Mouse (Mus musculus): ENCODE data around the gene Sox13. TPM values are rescaled to one million over a fixed set of nuclear protein-coding genes. Genes with fewer than 3 reads are reported as not detected.

The Sox13 gene
- polyA plus RNA-seq, 1 experiment from 2014 or later, result 4.1 TPM

DNA sequence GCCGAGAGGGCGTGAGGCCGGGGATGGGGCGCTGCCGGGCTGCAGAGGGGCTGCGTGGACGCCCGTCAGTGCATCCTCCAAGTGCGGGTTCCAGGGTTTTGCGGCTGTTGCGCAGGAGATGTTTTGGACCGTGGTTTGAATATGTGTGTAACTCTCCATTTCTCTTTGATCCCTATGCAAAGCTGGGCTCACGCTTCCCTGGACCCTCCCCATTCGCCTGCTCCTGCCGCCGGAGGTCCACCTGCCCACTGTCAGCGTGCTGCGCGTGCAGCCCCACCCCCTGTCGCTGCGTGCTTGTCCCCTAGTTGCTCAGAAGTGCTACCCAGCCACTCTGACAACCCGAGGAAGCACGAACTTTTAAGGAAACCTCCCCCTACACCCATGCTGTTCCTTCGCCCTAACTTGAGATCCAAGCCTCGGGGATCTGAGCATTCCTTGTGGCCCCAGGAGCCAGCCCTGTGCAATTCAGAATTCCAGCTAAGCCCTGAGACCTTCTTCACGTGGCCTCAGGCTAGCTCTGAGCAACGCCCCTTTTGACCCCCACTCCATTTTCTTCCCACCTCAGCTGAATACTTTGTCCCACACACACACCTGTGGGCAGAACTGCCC, 60.1 kb downstream of the Sox13 start:
- no peaks in the 10 kb centered on the region for H3K36me3 ChIP-seq (ENCODE audit: control insufficient read depth, insufficient read depth, low read length)
- H3K27me3 ChIP-seq (replicated peaks; ENCODE audit: control insufficient read depth, insufficient read depth, low read length), result peaks cover 49% of the 10 kb centered on the region
- no peaks in the 10 kb centered on the region for H3K9me3 ChIP-seq (ENCODE audit: control insufficient read depth, low read length)
- peak overlapping the region; percentile 97 for H3K4me2 ChIP-seq
- peak overlapping the region; percentile 63 for H3K4me3 ChIP-seq (ENCODE audit: low read depth, low read length)
- WGBS, result 6% methylated on average over 27 of the region's 27 CpGs
- 0 out of 2 replicates have a peak overlapping the region, but pooled peaks have one; percentile 37 for H3K9ac ChIP-seq (ENCODE audit: low read depth, low read length)
- peaks cover 14% of the 10 kb centered on the region for H3K4me1 ChIP-seq (replicated peaks; ENCODE audit: control insufficient read depth, insufficient read depth, low read length)
- H3K27ac ChIP-seq (ENCODE audit: low read depth, low read length), result no peak overlapping the region
- ATAC-seq (replicated peaks; ENCODE audit: low FRiP score), result no peak
- DNase-seq (ENCODE audit: low spot score), result no peak

DNA sequence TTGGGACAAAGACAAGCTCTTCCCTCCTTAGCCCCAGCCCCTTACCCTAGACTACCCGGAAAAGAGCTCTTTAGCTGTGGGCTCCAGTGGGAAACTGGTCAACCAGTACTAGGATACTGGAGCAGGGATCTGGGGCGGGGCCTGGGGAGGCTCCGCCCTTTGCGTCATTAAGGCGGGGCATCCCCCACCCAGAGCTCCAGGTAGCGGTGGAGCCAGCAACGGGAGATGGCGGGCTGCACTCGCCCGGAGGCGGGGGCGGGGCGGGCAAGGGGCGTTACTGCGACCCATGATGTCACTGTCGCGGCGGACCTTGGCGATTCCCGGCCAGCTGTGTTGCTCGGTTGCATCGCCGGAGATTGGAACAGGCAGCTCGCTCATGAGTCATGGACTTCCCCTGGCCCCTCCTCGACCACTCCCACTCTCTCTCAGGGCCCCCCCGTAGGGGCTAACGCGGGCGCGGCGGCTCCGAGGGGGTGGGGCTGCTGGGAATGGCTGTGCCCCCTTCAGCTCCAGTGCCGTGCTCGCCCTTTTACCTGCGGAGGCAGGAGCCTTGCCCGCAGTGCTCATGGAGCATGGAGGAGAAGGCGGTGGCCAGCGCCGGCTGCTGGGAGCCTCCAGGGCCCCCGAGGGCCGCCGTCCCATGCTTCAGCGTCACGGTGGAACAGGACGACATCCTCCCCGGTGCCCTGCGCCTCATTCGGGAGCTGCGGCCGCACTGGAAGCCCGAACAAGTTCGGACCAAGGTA, 60.7 kb downstream of the Sox13 start, which contains the start of gene Etnk2:
Gene Etnk2, plus strand, starts transcription at position 297 of the 746 bp plus-strand sequence.
- H3K27me3 ChIP-seq (replicated peaks; ENCODE audit: control insufficient read depth, insufficient read depth, low read length), result peaks cover 51% of the 10 kb centered on the region
- H3K27ac ChIP-seq (ENCODE audit: low read depth, low read length), result no peak within 1 kb of the TSS
- peaks cover 14% of the 10 kb centered on the region for H3K4me1 ChIP-seq (replicated peaks; ENCODE audit: control insufficient read depth, insufficient read depth, low read length)
- H3K36me3 ChIP-seq (ENCODE audit: control insufficient read depth, insufficient read depth, low read length), result no peaks in the 10 kb centered on the region
- peak; percentile 66 for ATAC-seq (replicated peaks; ENCODE audit: low FRiP score)
- no peaks in the 10 kb centered on the region for H3K9me3 ChIP-seq (ENCODE audit: control insufficient read depth, low read length)
- peak; percentile 82 for DNase-seq (ENCODE audit: low spot score)
- H3K4me2 ChIP-seq, result peak within 1 kb of the TSS; percentile 97
- 0 out of 2 replicates have a peak within 1 kb of the TSS, but pooled peaks have one; percentile 37 for H3K9ac ChIP-seq (ENCODE audit: low read depth, low read length)
- under 1% methylated on average over 51 of the region's 52 CpGs for WGBS
- peak within 1 kb of the TSS; percentile 63 for H3K4me3 ChIP-seq (ENCODE audit: low read depth, low read length)

DNA sequence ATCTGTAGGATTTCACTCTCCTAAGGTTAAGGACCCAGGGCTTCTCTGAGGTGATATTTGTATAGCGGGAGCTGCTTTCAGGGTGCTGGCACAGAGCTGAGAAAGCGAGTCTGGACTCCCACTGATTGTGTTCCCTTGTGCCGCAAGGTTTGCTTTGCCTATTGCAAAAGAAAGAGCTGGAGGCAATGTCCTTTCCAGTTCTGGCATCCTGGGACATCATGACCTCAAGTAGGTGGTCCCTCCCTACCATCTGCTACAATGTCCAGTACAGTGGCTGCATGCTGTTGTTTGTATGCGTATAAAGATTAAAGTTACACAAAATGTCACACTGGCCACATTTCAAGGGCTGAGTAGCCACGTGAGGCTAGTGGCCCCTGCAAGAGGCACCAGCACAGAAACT, 62.1 kb downstream of the Sox13 start:
- Histone ChIP-seq H3K9me3 (ENCODE audit: control insufficient read depth, low read length) (no peaks in the 10 kb centered on the region), H3K4me1 (replicated peaks; ENCODE audit: control insufficient read depth, insufficient read depth, low read length) (peaks cover 6% of the 10 kb centered on the region), H3K9ac (ENCODE audit: low read depth, low read length) (no peak overlapping the region), H3K36me3 (ENCODE audit: control insufficient read depth, insufficient read depth, low read length) (no peaks in the 10 kb centered on the region), H3K27ac (ENCODE audit: low read depth, low read length) (no peak overlapping the region), H3K4me3 (ENCODE audit: low read depth, low read length) (no peak overlapping the region), H3K27me3 (replicated peaks; ENCODE audit: control insufficient read depth, insufficient read depth, low read length) (peaks cover 54% of the 10 kb centered on the region), H3K4me2 (no peak overlapping the region)
- WGBS, result 87% methylated on average over 5 of the region's 5 CpGs
- no peak for ATAC-seq (replicated peaks; ENCODE audit: low FRiP score)
- DNase-seq (ENCODE audit: low spot score), result no peak

DNA sequence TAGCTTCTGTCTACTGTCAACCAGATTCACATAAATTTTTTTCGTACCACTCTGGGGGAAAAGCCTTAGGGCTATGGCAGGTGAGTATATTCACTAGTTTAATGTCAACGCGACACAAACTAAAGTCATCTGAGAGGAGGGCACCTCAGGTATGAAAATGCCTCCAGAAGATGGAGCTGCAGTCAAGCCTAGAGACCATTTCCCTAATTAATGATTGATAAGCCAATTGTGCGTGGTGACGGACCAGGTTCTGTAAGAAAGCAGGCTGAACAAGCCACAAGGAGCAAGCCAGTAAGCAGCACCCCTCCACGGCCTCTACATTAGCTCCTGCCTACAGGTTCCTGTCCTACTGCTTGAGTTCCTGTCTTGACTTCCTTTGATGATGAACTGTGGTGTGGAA, 63.2 kb downstream of the Sox13 start:
- Histone ChIP-seq H3K27me3 (replicated peaks; ENCODE audit: control insufficient read depth, insufficient read depth, low read length) (peaks cover 50% of the 10 kb centered on the region), H3K9ac (ENCODE audit: low read depth, low read length) (no peak overlapping the region), H3K27ac (ENCODE audit: low read depth, low read length) (no peak overlapping the region), H3K9me3 (ENCODE audit: control insufficient read depth, low read length) (no peaks in the 10 kb centered on the region), H3K4me2 (no peak overlapping the region), H3K36me3 (ENCODE audit: control insufficient read depth, insufficient read depth, low read length) (no peaks in the 10 kb centered on the region), H3K4me1 (replicated peaks; ENCODE audit: control insufficient read depth, insufficient read depth, low read length) (no peaks in the 10 kb centered on the region; the same call in 1 of the 2 replicates), H3K4me3 (ENCODE audit: low read depth, low read length) (no peak overlapping the region)
- no peak for DNase-seq (ENCODE audit: low spot score)
- no peak for ATAC-seq (replicated peaks; ENCODE audit: low FRiP score)
- WGBS, result 87% methylated on average over 6 of the region's 6 CpGs

DNA sequence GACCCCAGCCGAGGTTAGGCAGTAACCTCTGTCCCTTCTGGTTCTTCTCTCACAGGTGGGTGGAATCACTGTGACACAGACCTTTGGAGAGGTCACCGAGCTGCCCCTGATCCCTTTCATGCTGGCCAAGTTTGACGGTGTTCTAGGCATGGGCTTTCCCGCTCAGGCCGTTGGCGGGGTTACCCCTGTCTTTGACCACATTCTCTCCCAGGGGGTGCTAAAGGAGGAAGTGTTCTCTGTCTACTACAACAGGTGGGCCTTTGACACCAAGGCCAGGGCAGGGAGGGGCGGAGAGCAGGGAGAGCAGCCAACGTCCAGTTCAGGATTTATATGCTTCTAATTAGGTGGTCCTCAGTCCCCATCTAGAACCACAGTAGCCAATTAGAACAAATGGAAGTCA, 67.8 kb downstream of the Sox13 start:
- Histone ChIP-seq H3K9me3 (ENCODE audit: control insufficient read depth, low read length) (no peaks in the 10 kb centered on the region), H3K4me1 (replicated peaks; ENCODE audit: control insufficient read depth, insufficient read depth, low read length) (no peaks in the 10 kb centered on the region), H3K36me3 (ENCODE audit: control insufficient read depth, insufficient read depth, low read length) (no peaks in the 10 kb centered on the region), H3K9ac (ENCODE audit: low read depth, low read length) (no peak overlapping the region), H3K4me2 (no peak overlapping the region), H3K27me3 (replicated peaks; ENCODE audit: control insufficient read depth, insufficient read depth, low read length) (peaks cover 15% of the 10 kb centered on the region), H3K27ac (ENCODE audit: low read depth, low read length) (no peak overlapping the region), H3K4me3 (ENCODE audit: low read depth, low read length) (no peak overlapping the region)
- DNase-seq (ENCODE audit: low spot score) (no peak), ATAC-seq (replicated peaks; ENCODE audit: low FRiP score) (no peak)
- 56% methylated on average over 8 of the region's 8 CpGs for WGBS

DNA sequence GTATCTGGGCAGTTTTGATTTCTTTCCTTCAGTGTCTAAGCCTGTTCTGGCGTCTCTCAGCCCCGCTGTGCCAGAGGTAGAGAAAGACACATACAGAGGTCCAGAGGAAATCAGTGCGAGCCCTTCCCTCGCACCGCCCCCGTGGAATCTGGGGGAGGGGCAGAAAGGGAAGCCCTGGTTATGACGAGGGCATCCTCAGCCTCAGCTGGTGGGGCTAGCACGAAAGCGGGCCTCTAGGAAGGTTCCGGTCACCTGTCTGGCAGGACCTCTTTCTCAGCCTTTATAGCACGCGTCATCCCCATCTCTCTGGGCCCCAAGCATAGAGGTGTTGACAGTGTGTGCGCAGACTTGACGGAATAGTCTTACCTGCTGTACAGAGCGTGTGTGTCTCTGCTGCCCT, 68.3 kb downstream of the Sox13 start:
- Histone ChIP-seq H3K9me3 (ENCODE audit: control insufficient read depth, low read length) (no peaks in the 10 kb centered on the region), H3K9ac (ENCODE audit: low read depth, low read length) (no peak overlapping the region), H3K27me3 (replicated peaks; ENCODE audit: control insufficient read depth, insufficient read depth, low read length) (peaks cover 17% of the 10 kb centered on the region), H3K4me2 (no peak overlapping the region), H3K27ac (ENCODE audit: low read depth, low read length) (no peak overlapping the region), H3K36me3 (ENCODE audit: control insufficient read depth, insufficient read depth, low read length) (no peaks in the 10 kb centered on the region), H3K4me3 (ENCODE audit: low read depth, low read length) (no peak overlapping the region), H3K4me1 (replicated peaks; ENCODE audit: control insufficient read depth, insufficient read depth, low read length) (no peaks in the 10 kb centered on the region)
- 59% methylated on average over 15 of the region's 15 CpGs for WGBS
- DNase-seq (ENCODE audit: low spot score) (no peak), ATAC-seq (replicated peaks; ENCODE audit: low FRiP score) (no peak)

DNA sequence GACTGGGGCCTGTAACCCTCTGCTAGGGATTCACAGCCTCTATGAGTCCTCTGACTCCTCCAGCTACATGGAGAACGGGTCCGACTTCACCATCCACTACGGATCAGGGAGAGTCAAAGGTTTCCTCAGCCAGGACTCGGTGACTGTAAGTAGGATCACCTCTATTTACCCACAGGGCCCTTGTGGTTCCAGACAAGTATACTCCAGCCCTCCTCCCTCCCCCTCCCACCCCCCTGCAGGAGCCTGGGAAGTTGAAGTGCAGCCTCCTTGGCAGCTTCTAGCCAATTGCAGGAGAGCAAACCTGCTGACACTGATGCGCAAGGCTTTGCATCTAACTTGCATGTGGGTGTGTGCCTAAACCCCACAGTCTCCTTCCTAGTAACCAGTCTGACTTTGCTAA, 68.7 kb downstream of the Sox13 start:
- Histone ChIP-seq H3K4me1 (replicated peaks; ENCODE audit: control insufficient read depth, insufficient read depth, low read length) (no peaks in the 10 kb centered on the region), H3K9me3 (ENCODE audit: control insufficient read depth, low read length) (no peaks in the 10 kb centered on the region), H3K4me3 (ENCODE audit: low read depth, low read length) (no peak overlapping the region), H3K27ac (ENCODE audit: low read depth, low read length) (no peak overlapping the region), H3K9ac (ENCODE audit: low read depth, low read length) (no peak overlapping the region), H3K4me2 (no peak overlapping the region), H3K27me3 (replicated peaks; ENCODE audit: control insufficient read depth, insufficient read depth, low read length) (peaks cover 17% of the 10 kb centered on the region), H3K36me3 (ENCODE audit: control insufficient read depth, insufficient read depth, low read length) (no peaks in the 10 kb centered on the region)
- DNase-seq (ENCODE audit: low spot score), result no peak
- WGBS, result 49% methylated on average over 5 of the region's 5 CpGs
- ATAC-seq (replicated peaks; ENCODE audit: low FRiP score), result no peak

DNA sequence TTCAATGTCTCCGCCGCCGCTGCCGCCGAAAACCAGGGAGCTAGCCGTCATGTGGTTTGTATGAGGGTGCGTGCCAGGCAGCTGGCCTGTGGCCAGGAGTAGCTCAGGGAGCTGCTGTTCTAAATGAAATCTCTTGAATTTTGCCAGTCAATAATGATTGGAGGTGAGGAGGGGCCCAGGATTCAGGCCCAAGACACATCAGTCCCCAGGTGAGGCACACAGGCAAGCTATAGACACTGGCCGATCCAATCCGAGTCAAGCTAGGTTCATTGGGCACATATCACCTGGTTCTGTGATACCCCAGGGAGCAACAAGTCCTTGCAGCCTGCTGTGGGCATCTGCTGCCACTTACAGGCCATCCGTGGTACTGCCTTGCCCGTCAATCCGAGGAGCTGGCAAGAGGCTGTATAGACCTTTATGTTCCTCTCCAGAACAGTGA, 70.8 kb downstream of the Sox13 start:
- no peak overlapping the region for H3K4me2 ChIP-seq
- 50% methylated on average over 12 of the region's 12 CpGs for WGBS
- ATAC-seq (replicated peaks; ENCODE audit: low FRiP score) (no peak), DNase-seq (ENCODE audit: low spot score) (no peak)
- H3K27me3 ChIP-seq (replicated peaks; ENCODE audit: control insufficient read depth, insufficient read depth, low read length), result peaks cover 14% of the 10 kb centered on the region
- no peak overlapping the region for H3K4me3 ChIP-seq (ENCODE audit: low read depth, low read length)
- no peaks in the 10 kb centered on the region for H3K9me3 ChIP-seq (ENCODE audit: control insufficient read depth, low read length)
- H3K27ac ChIP-seq (ENCODE audit: low read depth, low read length), result no peak overlapping the region
- no peak overlapping the region for H3K9ac ChIP-seq (ENCODE audit: low read depth, low read length)
- no peaks in the 10 kb centered on the region for H3K36me3 ChIP-seq (ENCODE audit: control insufficient read depth, insufficient read depth, low read length)
- no peaks in the 10 kb centered on the region for H3K4me1 ChIP-seq (replicated peaks; ENCODE audit: control insufficient read depth, insufficient read depth, low read length)

DNA sequence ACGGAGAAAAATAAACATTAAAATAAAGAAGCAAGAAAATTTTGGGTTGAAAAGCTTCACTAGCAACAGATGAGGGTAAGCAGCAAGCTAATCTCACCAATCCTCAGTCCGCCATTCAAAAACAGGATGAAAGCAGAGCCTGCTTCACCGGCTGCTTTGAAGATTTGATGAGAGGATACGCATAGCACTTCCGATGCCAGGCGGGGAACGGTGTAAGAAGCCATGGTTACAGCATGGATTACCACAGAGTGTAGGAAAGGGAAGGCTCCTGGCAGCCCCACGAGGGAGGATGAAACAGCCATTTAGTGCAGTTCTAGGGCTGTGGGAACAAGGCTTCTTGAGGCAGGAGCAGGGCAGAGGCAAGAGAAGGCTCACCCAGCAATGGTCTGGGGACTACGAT, 72.4 kb downstream of the Sox13 start:
- Histone ChIP-seq H3K27ac (ENCODE audit: low read depth, low read length) (no peak overlapping the region), H3K4me3 (ENCODE audit: low read depth, low read length) (no peak overlapping the region), H3K9ac (ENCODE audit: low read depth, low read length) (no peak overlapping the region), H3K4me1 (replicated peaks; ENCODE audit: control insufficient read depth, insufficient read depth, low read length) (peaks cover 4% of the 10 kb centered on the region; the same call in 1 of the 2 replicates), H3K4me2 (no peak overlapping the region), H3K27me3 (replicated peaks; ENCODE audit: control insufficient read depth, insufficient read depth, low read length) (peaks cover 12% of the 10 kb centered on the region), H3K36me3 (ENCODE audit: control insufficient read depth, insufficient read depth, low read length) (no peaks in the 10 kb centered on the region), H3K9me3 (ENCODE audit: control insufficient read depth, low read length) (no peaks in the 10 kb centered on the region)
- 49% methylated on average over 9 of the region's 9 CpGs for WGBS
- ATAC-seq (replicated peaks; ENCODE audit: low FRiP score) (no peak), DNase-seq (ENCODE audit: low spot score) (no peak)

All from liver, embryonic 11.5 days (tissue).